Mouse (Mus musculus): ENCODE measurements around the gene Popdc3. TPM values are rescaled to one million over a fixed set of nuclear protein-coding genes. Genes with fewer than 3 reads are reported as not detected.

The Popdc3 gene
- polyA plus RNA-seq, 1 experiment from 2014 or later: 0.49 TPM

Other genes with a start within 250 kb of the Popdc3 start
- 18.3 and 20.3 TPM in 2 replicates for gene Prep, start 110.9 kb upstream of the Popdc3 start, polyA plus RNA-seq (2015; fragmentation: Nextera tagmentation; extraction: Ambion mirVana)
- gene Bves, start 157.7 kb downstream of the Popdc3 start, polyA plus RNA-seq (2015; fragmentation: Nextera tagmentation; extraction: Ambion mirVana): 0.75 and 1.3 TPM in 2 replicates

Measured in forebrain, embryonic 13.5 days (tissue).